Mouse (Mus musculus): ENCODE data around the gene Itga9. TPM values are rescaled to one million over a fixed set of nuclear protein-coding genes. Genes with fewer than 3 reads are reported as not detected.

Gene Itga9
- polyA plus RNA-seq, 1 experiment, result 1.6 TPM

- Histone ChIP-seq H3K4me1 (ENCODE audit: control insufficient read depth, insufficient read depth, low read length) (no peaks in the 10 kb centered on the region), H3K27me3 (ENCODE audit: control insufficient read depth, insufficient read depth, low read length) (no peaks in the 10 kb centered on the region), H3K4me3 (replicated peaks; ENCODE audit: insufficient read depth, low read depth, low read length) (no peak overlapping the region), H3K27ac (ENCODE audit: insufficient read depth, low read length) (no peak overlapping the region)
- TF ChIP-seq POLR2A (IDR thresholded peaks at IDR 0.05; ENCODE audit: borderline replicate concordance, insufficient read depth, low read length), result no peak
- no peak for TF ChIP-seq CTCF (IDR thresholded peaks at IDR 0.05; ENCODE audit: borderline replicate concordance, insufficient read depth, low read depth, low read length)
- WGBS, result 72% methylated on average over 7 of the region's 7 CpGs
- DNase-seq, result no peak
Measured at GRCm38 (mm10) chr9:118838910-118839667, 232.6 kb downstream of the Itga9 start.

GRCm38 (mm10) chr9:118841247-118841646 is 234.8 kb downstream of the Itga9 start:
- Histone ChIP-seq H3K27ac (ENCODE audit: insufficient read depth, low read length) (no peak overlapping the region), H3K4me1 (ENCODE audit: control insufficient read depth, insufficient read depth, low read length) (no peaks in the 10 kb centered on the region), H3K4me3 (replicated peaks; ENCODE audit: insufficient read depth, low read depth, low read length) (no peak overlapping the region), H3K27me3 (ENCODE audit: control insufficient read depth, insufficient read depth, low read length) (no peaks in the 10 kb centered on the region)
- TF ChIP-seq POLR2A (IDR thresholded peaks at IDR 0.05; ENCODE audit: borderline replicate concordance, insufficient read depth, low read length) (no peak), CTCF (IDR thresholded peaks at IDR 0.05; ENCODE audit: borderline replicate concordance, insufficient read depth, low read depth, low read length) (no peak)
- whole genome bisulfite sequencing, result 83% methylated on average over 6 of the region's 6 CpGs
- DNase-seq, result no peak

GRCm38 (mm10) chr9:118841907-118842432 is 235.5 kb downstream of the Itga9 start:
- no peak for DNase-seq

GRCm38 (mm10) chr9:118843711-118844110 is 237.2 kb downstream of the Itga9 start:
- 95% methylated on average over 5 of the region's 5 CpGs for WGBS
- no peak overlapping the region for H3K4me3 ChIP-seq (replicated peaks; ENCODE audit: insufficient read depth, low read depth, low read length)
- no peaks in the 10 kb centered on the region for H3K27me3 ChIP-seq (ENCODE audit: control insufficient read depth, insufficient read depth, low read length)
- no peak for DNase-seq
- no peaks in the 10 kb centered on the region for H3K4me1 ChIP-seq (ENCODE audit: control insufficient read depth, insufficient read depth, low read length)
- no peak overlapping the region for H3K27ac ChIP-seq (ENCODE audit: insufficient read depth, low read length)
- TF ChIP-seq POLR2A (IDR thresholded peaks at IDR 0.05; ENCODE audit: borderline replicate concordance, insufficient read depth, low read length) (no peak), CTCF (IDR thresholded peaks at IDR 0.05; ENCODE audit: borderline replicate concordance, insufficient read depth, low read depth, low read length) (no peak)

More at GRCm38 (mm10) chr9:118841907-118842432, 235.5 kb downstream of the Itga9 start:
- Histone ChIP-seq H3K27ac (ENCODE audit: insufficient read depth, low read length) (no peak overlapping the region), H3K4me3 (replicated peaks; ENCODE audit: insufficient read depth, low read depth, low read length) (no peak overlapping the region), H3K4me1 (ENCODE audit: control insufficient read depth, insufficient read depth, low read length) (no peaks in the 10 kb centered on the region), H3K27me3 (ENCODE audit: control insufficient read depth, insufficient read depth, low read length) (no peaks in the 10 kb centered on the region)
- TF ChIP-seq CTCF (IDR thresholded peaks at IDR 0.05; ENCODE audit: borderline replicate concordance, insufficient read depth, low read depth, low read length) (no peak), POLR2A (IDR thresholded peaks at IDR 0.05; ENCODE audit: borderline replicate concordance, insufficient read depth, low read length) (no peak)
- 74% methylated on average over 7 of the region's 7 CpGs for WGBS

- no peak for DNase-seq
- Histone ChIP-seq H3K27me3 (ENCODE audit: control insufficient read depth, insufficient read depth, low read length) (no peaks in the 10 kb centered on the region), H3K4me1 (ENCODE audit: control insufficient read depth, insufficient read depth, low read length) (no peaks in the 10 kb centered on the region), H3K27ac (ENCODE audit: insufficient read depth, low read length) (no peak overlapping the region), H3K4me3 (replicated peaks; ENCODE audit: insufficient read depth, low read depth, low read length) (no peak overlapping the region)
- 59% methylated on average over 5 of the region's 5 CpGs for WGBS
- TF ChIP-seq POLR2A (IDR thresholded peaks at IDR 0.05; ENCODE audit: borderline replicate concordance, insufficient read depth, low read length), result no peak
- TF ChIP-seq CTCF (IDR thresholded peaks at IDR 0.05; ENCODE audit: borderline replicate concordance, insufficient read depth, low read depth, low read length), result no peak
Measured at GRCm38 (mm10) chr9:118845003-118845402, 238.5 kb downstream of the Itga9 start.

- no peak for DNase-seq
- Histone ChIP-seq H3K27me3 (ENCODE audit: control insufficient read depth, insufficient read depth, low read length) (no peaks in the 10 kb centered on the region), H3K4me3 (replicated peaks; ENCODE audit: insufficient read depth, low read depth, low read length) (no peak overlapping the region), H3K27ac (ENCODE audit: insufficient read depth, low read length) (no peak overlapping the region), H3K4me1 (ENCODE audit: control insufficient read depth, insufficient read depth, low read length) (no peaks in the 10 kb centered on the region)
- TF ChIP-seq POLR2A (IDR thresholded peaks at IDR 0.05; ENCODE audit: borderline replicate concordance, insufficient read depth, low read length), result no peak
- no peak for TF ChIP-seq CTCF (IDR thresholded peaks at IDR 0.05; ENCODE audit: borderline replicate concordance, insufficient read depth, low read depth, low read length)
- 88% methylated on average over 3 of the region's 3 CpGs for WGBS
Measured at GRCm38 (mm10) chr9:118846766-118847165, 240.3 kb downstream of the Itga9 start.

GRCm38 (mm10) chr9:118856665-118857064 is 250.2 kb downstream of the Itga9 start:
- Histone ChIP-seq H3K27me3 (ENCODE audit: control insufficient read depth, insufficient read depth, low read length) (no peaks in the 10 kb centered on the region), H3K27ac (ENCODE audit: insufficient read depth, low read length) (no peak overlapping the region), H3K4me3 (replicated peaks; ENCODE audit: insufficient read depth, low read depth, low read length) (no peak overlapping the region), H3K4me1 (ENCODE audit: control insufficient read depth, insufficient read depth, low read length) (no peaks in the 10 kb centered on the region)
- no peak for DNase-seq
- TF ChIP-seq POLR2A (IDR thresholded peaks at IDR 0.05; ENCODE audit: borderline replicate concordance, insufficient read depth, low read length), result no peak
- TF ChIP-seq CTCF (IDR thresholded peaks at IDR 0.05; ENCODE audit: borderline replicate concordance, insufficient read depth, low read depth, low read length), result no peak
- WGBS, result 77% methylated on average over 9 of the region's 9 CpGs

GRCm38 (mm10) chr9:118860613-118861141 is 254.2 kb downstream of the Itga9 start:
- no peak for DNase-seq
- no peak overlapping the region for H3K4me3 ChIP-seq (replicated peaks; ENCODE audit: insufficient read depth, low read depth, low read length)
- WGBS, result 86% methylated on average over 12 of the region's 12 CpGs
- no peaks in the 10 kb centered on the region for H3K27me3 ChIP-seq (ENCODE audit: control insufficient read depth, insufficient read depth, low read length)
- no peaks in the 10 kb centered on the region for H3K4me1 ChIP-seq (ENCODE audit: control insufficient read depth, insufficient read depth, low read length)
- H3K27ac ChIP-seq (ENCODE audit: insufficient read depth, low read length), result no peak overlapping the region
- no peak for TF ChIP-seq CTCF (IDR thresholded peaks at IDR 0.05; ENCODE audit: borderline replicate concordance, insufficient read depth, low read depth, low read length)
- no peak for TF ChIP-seq POLR2A (IDR thresholded peaks at IDR 0.05; ENCODE audit: borderline replicate concordance, insufficient read depth, low read length)
